In genomic region chr19:5050047-5050905, GRCm38 (mm10) we compare ENCODE assay signal across 8 mouse cellular contexts. TPM values are rescaled to one million over a fixed set of nuclear protein-coding genes. Genes with fewer than 3 reads are reported as not detected.
A peak's percentile ranks its signal among the peaks of the same experiment; 100 is the strongest.
DNase-seq lines count a peak whose midpoint lies in the region; ATAC-seq and TF ChIP-seq lines count a peak whose summit lies in the region.

TSS of gene Rin1 (plus strand) at chr19:5050481.

- H3K4me2 ChIP-seq in intestine, postnatal 0 days (replicated peaks; ENCODE audit: low read depth), result peak within 1 kb of the TSS; percentile 60
- peak within 1 kb of the TSS; percentile 12; the same call in 1 of the 2 replicates for H3K4me2 ChIP-seq in midbrain, embryonic 16.5 days (ENCODE audit: low read length)

- H3K36me3 ChIP-seq in intestine, postnatal 0 days (ENCODE audit: control insufficient read depth, insufficient read depth), result peaks cover 30% of the 10 kb centered on the region
- peaks cover 48% of the 10 kb centered on the region for H3K36me3 ChIP-seq in limb, embryonic 10.5 days
- H3K36me3 ChIP-seq in midbrain, embryonic 16.5 days (ENCODE audit: control insufficient read depth, insufficient read depth, low read length), result no peaks in the 10 kb centered on the region; the same call in 1 of the 2 replicates

- 21% methylated on average over 13 of the region's 14 CpGs for WGBS in intestine, postnatal 0 days
- 19% methylated on average over 14 of the region's 14 CpGs for WGBS in limb, embryonic 10.5 days
- WGBS in midbrain, embryonic 16.5 days, result 18% methylated on average over 13 of the region's 14 CpGs

- H3K9ac ChIP-seq in intestine, postnatal 0 days (ENCODE audit: low read depth, low read length), result no peak within 1 kb of the TSS; the same call in 1 of the 2 replicates
- H3K9ac ChIP-seq in midbrain, embryonic 16.5 days (ENCODE audit: low read depth, low read length), result peak within 1 kb of the TSS; percentile 36; the same call in 1 of the 2 replicates

- H3K27ac ChIP-seq in intestine, postnatal 0 days (ENCODE audit: low read depth, low read length), result no peak within 1 kb of the TSS
- H3K27ac ChIP-seq in limb, embryonic 10.5 days, result peak within 1 kb of the TSS; percentile 63
- H3K27ac ChIP-seq in midbrain, embryonic 16.5 days (ENCODE audit: low read length), result no peak within 1 kb of the TSS

- H3K9me3 ChIP-seq in intestine, postnatal 0 days (ENCODE audit: control insufficient read depth), result no peaks in the 10 kb centered on the region
- H3K9me3 ChIP-seq in limb, embryonic 10.5 days (replicated peaks), result no peaks in the 10 kb centered on the region
- no peaks in the 10 kb centered on the region for H3K9me3 ChIP-seq in midbrain, embryonic 16.5 days (replicated peaks; ENCODE audit: control insufficient read depth, low read length, poor library complexity, severe bottlenecking)

- H3K4me3 ChIP-seq in intestine, postnatal 0 days (ENCODE audit: low read depth, low read length), result peak within 1 kb of the TSS; percentile 34
- peak within 1 kb of the TSS; percentile 41 for H3K4me3 ChIP-seq in limb, embryonic 10.5 days
- no peak within 1 kb of the TSS for H3K4me3 ChIP-seq in midbrain, embryonic 16.5 days (ENCODE audit: low read depth, low read length)

- no peaks in the 10 kb centered on the region for H3K4me1 ChIP-seq in intestine, postnatal 0 days (replicated peaks; ENCODE audit: control insufficient read depth, insufficient read depth, low read length)
- H3K4me1 ChIP-seq in limb, embryonic 10.5 days, result peaks cover 38% of the 10 kb centered on the region
- peaks cover 10% of the 10 kb centered on the region for H3K4me1 ChIP-seq in midbrain, embryonic 16.5 days (ENCODE audit: control insufficient read depth, insufficient read depth, low read length)

- DNase-seq in cerebellum, adult 18-20 months, result peak; percentile 44 to 55
- DNase-seq in cerebellum, postnatal 36 days, result no peak
- peak; percentile 97 for DNase-seq in brain, adult 2 months (ENCODE audit: low read depth, low spot score)
- peak; percentile 68 for DNase-seq in gonadal fat pad, adult 2 months (ENCODE audit: low read depth)
- DNase-seq in limb, embryonic 10.5 days (ENCODE audit: low spot score), result peak; percentile 73
- DNase-seq in thymus, postnatal 14 days, result no peak

- peak; percentile 72 for TF ChIP-seq CTCF in intestine, postnatal 0 days (IDR thresholded peaks at IDR 0.05; ENCODE audit: low read depth)

- no peaks in the 10 kb centered on the region for H3K27me3 ChIP-seq in intestine, postnatal 0 days (replicated peaks; ENCODE audit: control insufficient read depth, insufficient read depth, low read length)
- H3K27me3 ChIP-seq in limb, embryonic 10.5 days (ENCODE audit: low read depth, poor library complexity, severe bottlenecking), result peaks cover 58% of the 10 kb centered on the region
- H3K27me3 ChIP-seq in midbrain, embryonic 16.5 days (ENCODE audit: control insufficient read depth, insufficient read depth, low read depth, low read length), result peaks cover 35% of the 10 kb centered on the region

- ATAC-seq in intestine, postnatal 0 days, result peak; percentile 76
- peak; percentile 60 for ATAC-seq in midbrain, embryonic 16.5 days

RNA-seq across cellular contexts. Expression of gene Rin1, which starts in this region (rescaled TPM):
- polyA plus RNA-seq in gonadal fat pad, adult 2 months (2012; rRNA removed), result 5.3 and 7.8 TPM in 2 replicates
- 0.77 and 0.78 TPM in 2 replicates for polyA plus RNA-seq in intestine, postnatal 0 days (2015; fragmentation: Nextera tagmentation; extraction: Ambion mirVana)
- polyA plus RNA-seq in limb, embryonic 10.5 days (2016; fragmentation: Nextera tagmentation; extraction: Ambion mirVana), result 3.1 and 3.5 TPM in 2 replicates
- 1.5 and 1.8 TPM in 2 replicates for polyA plus RNA-seq in midbrain, embryonic 16.5 days (2015; fragmentation: Nextera tagmentation; extraction: Ambion mirVana)

Comparison
In these comparisons a context has a peak if more than half of its experiments do, and no peak if none do; other contexts are left out.
1. DNase-seq: peak in cerebellum, adult 18-20 months (2 of 2), brain, adult 2 months (single experiment), gonadal fat pad, adult 2 months (single experiment) and limb, embryonic 10.5 days (single experiment); none in cerebellum, postnatal 36 days (0 of 2) and thymus, postnatal 14 days (single experiment).
2. Peak in ATAC-seq, H3K4me3 ChIP-seq and H3K4me2 ChIP-seq in intestine, postnatal 0 days; RNA of the gene not detected or under 1 TPM.